In genomic region chr17:31254463-31254931, GRCm38 (mm10) we compare ENCODE assay signal across 9 mouse cellular contexts. TPM values are rescaled to one million over a fixed set of nuclear protein-coding genes. Genes with fewer than 3 reads are reported as not detected.
DNase-seq lines count a peak whose midpoint lies in the region; ATAC-seq and TF ChIP-seq lines count a peak whose summit lies in the region.
"Had no signal": no experiment of that assay in that cellular context is flagged by ENCODE, and none has a peak within 500 bp of the region (broad histone marks: within the 10 kb centered on the region; RNA-seq: fewer than 3 reads in every experiment).

No protein-coding gene starts in this region.

- no peak overlapping the region for H3K27ac ChIP-seq in heart, embryonic 12.5 days (ENCODE audit: poor library complexity, severe bottlenecking)
- H3K27ac ChIP-seq in kidney, embryonic 14.5 days (ENCODE audit: low read depth, low read length): no peak overlapping the region
- no peak overlapping the region for H3K27ac ChIP-seq in limb, embryonic 14.5 days (replicated peaks; ENCODE audit: low read depth, low read length)

- no peaks in the 10 kb centered on the region for H3K36me3 ChIP-seq in heart, embryonic 12.5 days
- no peaks in the 10 kb centered on the region for H3K36me3 ChIP-seq in kidney, embryonic 14.5 days (ENCODE audit: control insufficient read depth, insufficient read depth, low read length)
- H3K36me3 ChIP-seq in limb, embryonic 14.5 days (ENCODE audit: control insufficient read depth, insufficient read depth, low read length): no peaks in the 10 kb centered on the region

- no peak overlapping the region for H3K4me3 ChIP-seq in heart, embryonic 12.5 days
- no peak overlapping the region for H3K4me3 ChIP-seq in kidney, embryonic 14.5 days (ENCODE audit: low read length)
- no peak overlapping the region for H3K4me3 ChIP-seq in limb, embryonic 14.5 days (replicated peaks; ENCODE audit: low read length)
- H3K4me3 ChIP-seq: myocyte had no signal

- no peak for TF ChIP-seq POLR2A in limb, embryonic 14.5 days (IDR thresholded peaks at IDR 0.05; ENCODE audit: borderline replicate concordance, extremely low read depth, insufficient read depth, insufficient read length)

- ATAC-seq in heart, embryonic 12.5 days (ENCODE audit: insufficient number of reproducible peaks, low FRiP score): no peak
- peak; percentile 86 for ATAC-seq in kidney, embryonic 14.5 days (ENCODE audit: low FRiP score, low TSS enrichment)
- peak; percentile 63; the same call in 1 of the 2 replicates for ATAC-seq in limb, embryonic 14.5 days (ENCODE audit: low FRiP score, low read depth)
- peak; percentile 87 for ATAC-seq in monocyte, adult 5-6 weeks (replicated peaks; ENCODE audit: insufficient number of reproducible peaks, low FRiP score, low TSS enrichment, poor library complexity, severe bottlenecking)

- 21% methylated on average over 9 of the region's 9 CpGs for WGBS in heart, embryonic 12.5 days
- WGBS in kidney, embryonic 14.5 days: 9% methylated on average over 9 of the region's 9 CpGs
- WGBS in limb, embryonic 14.5 days: 12% methylated on average over 9 of the region's 9 CpGs

- H3K4me2 ChIP-seq in heart, embryonic 12.5 days: no peak overlapping the region
- H3K4me2 ChIP-seq in kidney, embryonic 14.5 days (replicated peaks; ENCODE audit: low read depth, low read length): no peak overlapping the region
- H3K4me2 ChIP-seq in limb, embryonic 14.5 days (replicated peaks; ENCODE audit: low read depth, low read length, severe bottlenecking): no peak overlapping the region

- no peaks in the 10 kb centered on the region for H3K9me3 ChIP-seq in heart, embryonic 12.5 days (replicated peaks)
- no peaks in the 10 kb centered on the region for H3K9me3 ChIP-seq in kidney, embryonic 14.5 days (ENCODE audit: control insufficient read depth, low read length)
- H3K9me3 ChIP-seq in limb, embryonic 14.5 days (ENCODE audit: control insufficient read depth, low read length): no peaks in the 10 kb centered on the region

- peak; percentile 97 for DNase-seq in heart, adult 11 months
- DNase-seq in embryo, embryonic 11.5 days (ENCODE audit: low read depth, low spot score): peak; percentile 59
- peak; percentile 67 to 77 for DNase-seq in heart, adult 9 months (ENCODE audit: low spot score in 2 of 2)
- DNase-seq in limb, embryonic 14.5 days (ENCODE audit: low spot score): peak; percentile 76
- DNase-seq in spleen, postnatal 14 days (ENCODE audit: low spot score in 2 of 2): peak; percentile 46 to 72

- no peak overlapping the region for H3K9ac ChIP-seq in heart, embryonic 12.5 days
- H3K9ac ChIP-seq in kidney, embryonic 14.5 days (ENCODE audit: low read depth, low read length): no peak overlapping the region
- H3K9ac ChIP-seq in limb, embryonic 14.5 days (ENCODE audit: low read depth, low read length, severe bottlenecking): no peak overlapping the region

- 0 out of 2 replicates have a peak, but pooled peaks cover 7% of the 10 kb centered on the region for H3K27me3 ChIP-seq in heart, embryonic 12.5 days (replicated peaks)
- H3K27me3 ChIP-seq in kidney, embryonic 14.5 days (ENCODE audit: control insufficient read depth, insufficient read depth, low read length): no peaks in the 10 kb centered on the region
- H3K27me3 ChIP-seq in limb, embryonic 14.5 days (ENCODE audit: control insufficient read depth, insufficient read depth, low read length): no peaks in the 10 kb centered on the region

- no peaks in the 10 kb centered on the region for H3K4me1 ChIP-seq in heart, embryonic 12.5 days (replicated peaks)
- H3K4me1 ChIP-seq in kidney, embryonic 14.5 days (ENCODE audit: control insufficient read depth, insufficient read depth, low read length): no peaks in the 10 kb centered on the region; the same call in 1 of the 2 replicates
- 0 out of 2 replicates have a peak, but pooled peaks cover 2% of the 10 kb centered on the region for H3K4me1 ChIP-seq in limb, embryonic 14.5 days (ENCODE audit: control insufficient read depth, insufficient read depth, low read length)

RNA-seq across cellular contexts. Expression of gene Rsph1, which starts 22.7 kb away (rescaled TPM):
- 1.6 and 1.8 TPM in 2 replicates for polyA plus RNA-seq in heart, embryonic 12.5 days (2016; fragmentation: Nextera tagmentation; extraction: Ambion mirVana)
- polyA plus RNA-seq in kidney, embryonic 14.5 days (2014; fragmentation: Nextera tagmentation; extraction: Ambion mirVana): 1.2 and 1.6 TPM in 2 replicates
- 0.13 and 0.33 TPM in 2 replicates for polyA plus RNA-seq in limb, embryonic 14.5 days (2012; rRNA removed)
- polyA plus RNA-seq in limb, embryonic 14.5 days (2014; fragmentation: Nextera tagmentation; extraction: Ambion mirVana): 0.18 and 0.51 TPM in 2 replicates
- total RNA-seq in monocyte, adult 5-6 weeks (2017): 1.2 TPM in 1 of 3 replicates, not detected in the others

RNA-seq across cellular contexts. Expression of gene Slc37a1, which starts 32.1 kb away (rescaled TPM):
- polyA plus RNA-seq in heart, embryonic 12.5 days (2016; fragmentation: Nextera tagmentation; extraction: Ambion mirVana): 5.5 TPM in 2 replicates
- polyA plus RNA-seq in kidney, embryonic 14.5 days (2014; fragmentation: Nextera tagmentation; extraction: Ambion mirVana): 3.0 and 3.3 TPM in 2 replicates
- polyA plus RNA-seq in limb, embryonic 14.5 days (2012; rRNA removed): 1.8 and 2.4 TPM in 2 replicates
- polyA plus RNA-seq in limb, embryonic 14.5 days (2014; fragmentation: Nextera tagmentation; extraction: Ambion mirVana): 1.5 and 1.6 TPM in 2 replicates
- 7.3 to 22.9 TPM (median 9.3 TPM) in 3 replicates for total RNA-seq in monocyte, adult 5-6 weeks (2017)

RNA-seq across cellular contexts. Expression of gene Ubash3a, which starts 46.8 kb away (rescaled TPM):
- polyA plus RNA-seq in heart, embryonic 12.5 days (2016; fragmentation: Nextera tagmentation; extraction: Ambion mirVana): 0.46 and 0.80 TPM in 2 replicates
- polyA plus RNA-seq in kidney, embryonic 14.5 days (2014; fragmentation: Nextera tagmentation; extraction: Ambion mirVana): 0.14 and 0.40 TPM in 2 replicates
- polyA plus RNA-seq in limb, embryonic 14.5 days (2012; rRNA removed): 0.30 and 0.35 TPM in 2 replicates
- polyA plus RNA-seq in limb, embryonic 14.5 days (2014; fragmentation: Nextera tagmentation; extraction: Ambion mirVana): 0.37 and 0.51 TPM in 2 replicates
- total RNA-seq in monocyte, adult 5-6 weeks (2017): 6.3 to 14.3 TPM (median 9.2 TPM) in 3 replicates
- polyA plus RNA-seq: myocyte had no signal

RNA-seq across cellular contexts. Expression of gene Tmprss3, which starts 55.7 kb away (rescaled TPM):
- not detected in 2 replicates for polyA plus RNA-seq in heart, embryonic 12.5 days (2016; fragmentation: Nextera tagmentation; extraction: Ambion mirVana)
- not detected in 2 replicates for polyA plus RNA-seq in kidney, embryonic 14.5 days (2014; fragmentation: Nextera tagmentation; extraction: Ambion mirVana)
- polyA plus RNA-seq in limb, embryonic 14.5 days (2012; rRNA removed): 0.03 and 0.06 TPM in 2 replicates
- polyA plus RNA-seq in limb, embryonic 14.5 days (2014; fragmentation: Nextera tagmentation; extraction: Ambion mirVana): not detected in 2 replicates
- total RNA-seq in monocyte, adult 5-6 weeks (2017): 0.39 TPM in 1 of 3 replicates, not detected in the others
- polyA plus RNA-seq: myocyte had no signal
